Comparison of ENCODE assay signal across 26 mouse cellular contexts in genomic region chr9:120395188-120395587, GRCm38 (mm10).
"Had no signal": no experiment of that assay in that cellular context is flagged by ENCODE, and none has a peak within 500 bp of the region (broad histone marks: within the 10 kb centered on the region; RNA-seq: fewer than 3 reads in every experiment).

No protein-coding gene starts in this region.

- H3K9me3 ChIP-seq: heart, embryonic 13.5 days; heart, embryonic 15.5 days; hindbrain, embryonic 13.5 days; hindbrain, embryonic 15.5 days; kidney, embryonic 15.5 days; limb, embryonic 15.5 days had no signal

- H3K4me2 ChIP-seq: heart, embryonic 11.5 days; heart, embryonic 13.5 days; heart, embryonic 15.5 days; hindbrain, embryonic 13.5 days; hindbrain, embryonic 15.5 days; kidney, embryonic 15.5 days; limb, embryonic 13.5 days; limb, embryonic 15.5 days; liver, embryonic 11.5 days had no signal

- H3K9ac ChIP-seq: forebrain, postnatal 0 days; heart, embryonic 13.5 days; heart, embryonic 15.5 days; hindbrain, embryonic 13.5 days; hindbrain, embryonic 15.5 days; kidney, embryonic 15.5 days; limb, embryonic 13.5 days; limb, embryonic 15.5 days had no signal

- H3K27me3 ChIP-seq: heart, embryonic 15.5 days; hindbrain, embryonic 15.5 days had no signal

- H3K4me1 ChIP-seq: heart, embryonic 13.5 days; heart, embryonic 15.5 days; kidney, embryonic 15.5 days; limb, embryonic 13.5 days; limb, embryonic 15.5 days had no signal

- DNase-seq: forebrain, postnatal 0 days; gastrocnemius, postnatal 14 days; gastrocnemius, postnatal 36 days; heart, adult 2 months; heart, postnatal 14 days; heart, postnatal 36 days; kidney, adult 11 months; kidney, adult 2 months; kidney, adult 9 months; kidney, postnatal 14 days; kidney, postnatal 36 days; layer of hippocampus, adult 9-11 months; layer of hippocampus, postnatal 36 days; left cerebral cortex, postnatal 4 days had no signal

- H3K36me3 ChIP-seq: heart, embryonic 13.5 days; heart, embryonic 15.5 days; hindbrain, embryonic 13.5 days; hindbrain, embryonic 15.5 days; kidney, embryonic 15.5 days; limb, embryonic 13.5 days; limb, embryonic 15.5 days had no signal

- ATAC-seq: forebrain, postnatal 0 days; hindbrain, postnatal 0 days; intestine, embryonic 16.5 days had no signal

- H3K27ac ChIP-seq: heart, adult 2 months; heart, embryonic 13.5 days; heart, embryonic 15.5 days; hindbrain, embryonic 13.5 days; hindbrain, embryonic 15.5 days; hindbrain, postnatal 0 days; kidney, embryonic 15.5 days; kidney, postnatal 0 days; limb, embryonic 13.5 days; limb, embryonic 15.5 days had no signal

- H3K4me3 ChIP-seq: heart, adult 2 months; heart, embryonic 13.5 days; heart, embryonic 15.5 days; hindbrain, embryonic 13.5 days; hindbrain, embryonic 15.5 days; kidney, embryonic 15.5 days; limb, embryonic 13.5 days; limb, embryonic 15.5 days had no signal
